Mouse (Mus musculus) myocyte (in vitro differentiated cells): ENCODE measurements around the gene Lypla2.

Experiments used
- CEBPB ChIP-seq: IDR thresholded peaks from 2 replicates; pipeline ENCODE4 v1.6.1; 2011; ENCODE audit warnings: mild to moderate bottlenecking, moderate library complexity; ENCODE audit not compliant: poor library complexity, insufficient read depth, severe bottlenecking
- E2F4 ChIP-seq: IDR thresholded peaks from one replicate; pipeline ENCODE4 v1.6.1; 2011; ENCODE audit warnings: mild to moderate bottlenecking, control low read depth, moderate library complexity; ENCODE audit not compliant: insufficient read depth
- MAX ChIP-seq: IDR thresholded peaks from one replicate; pipeline ENCODE4 v1.6.1; 2011; ENCODE audit warnings: low read depth, mild to moderate bottlenecking, control low read depth

DNA sequence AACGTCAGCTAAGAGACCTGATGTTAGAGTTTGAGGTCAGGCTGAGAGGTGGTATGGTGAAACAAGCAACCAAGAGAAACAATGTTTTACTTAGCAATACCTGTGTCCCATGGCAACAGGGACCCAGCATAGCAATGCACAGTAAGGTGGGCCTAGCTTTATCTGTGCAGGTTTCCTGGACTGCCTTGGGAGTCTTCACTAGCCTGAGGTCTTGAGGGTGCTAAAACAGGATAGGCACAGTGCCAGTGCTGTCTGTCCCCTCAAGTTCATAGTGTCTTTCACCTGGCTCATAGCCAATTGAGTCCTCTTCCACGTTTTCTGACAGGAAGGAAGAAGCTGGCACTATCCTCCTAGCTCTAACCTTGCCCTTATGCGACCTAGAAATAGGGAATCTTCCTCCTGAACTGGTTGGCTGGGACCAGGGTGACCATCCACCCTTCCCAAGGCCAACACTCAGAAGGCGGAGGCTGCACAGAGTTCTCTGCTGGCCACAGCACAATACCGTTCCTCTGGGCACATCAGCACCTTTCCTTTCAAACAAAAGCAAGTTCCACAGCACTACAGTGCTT, 31.8 kb upstream of the Lypla2 start:
- TF ChIP-seq CEBPB (no peak), MAX (no peak), E2F4 (no peak)
